Mouse (Mus musculus): ENCODE results near the gene Ppp2r5e.

GRCm38 (mm10) chr12:75511520-75511919 lies 84.5 kb downstream of the Ppp2r5e start:
- TF ChIP-seq CTCF (IDR thresholded peaks at IDR 0.05; ENCODE audit: low read depth, low read length) (no peak), POLR2A (IDR thresholded peaks at IDR 0.05; ENCODE audit: extremely low read depth, insufficient read depth, low read length) (no peak)

Data from liver, adult 2 months (tissue).